ENCODE assay signal across 8 mouse cellular contexts in the genomic region with DNA sequence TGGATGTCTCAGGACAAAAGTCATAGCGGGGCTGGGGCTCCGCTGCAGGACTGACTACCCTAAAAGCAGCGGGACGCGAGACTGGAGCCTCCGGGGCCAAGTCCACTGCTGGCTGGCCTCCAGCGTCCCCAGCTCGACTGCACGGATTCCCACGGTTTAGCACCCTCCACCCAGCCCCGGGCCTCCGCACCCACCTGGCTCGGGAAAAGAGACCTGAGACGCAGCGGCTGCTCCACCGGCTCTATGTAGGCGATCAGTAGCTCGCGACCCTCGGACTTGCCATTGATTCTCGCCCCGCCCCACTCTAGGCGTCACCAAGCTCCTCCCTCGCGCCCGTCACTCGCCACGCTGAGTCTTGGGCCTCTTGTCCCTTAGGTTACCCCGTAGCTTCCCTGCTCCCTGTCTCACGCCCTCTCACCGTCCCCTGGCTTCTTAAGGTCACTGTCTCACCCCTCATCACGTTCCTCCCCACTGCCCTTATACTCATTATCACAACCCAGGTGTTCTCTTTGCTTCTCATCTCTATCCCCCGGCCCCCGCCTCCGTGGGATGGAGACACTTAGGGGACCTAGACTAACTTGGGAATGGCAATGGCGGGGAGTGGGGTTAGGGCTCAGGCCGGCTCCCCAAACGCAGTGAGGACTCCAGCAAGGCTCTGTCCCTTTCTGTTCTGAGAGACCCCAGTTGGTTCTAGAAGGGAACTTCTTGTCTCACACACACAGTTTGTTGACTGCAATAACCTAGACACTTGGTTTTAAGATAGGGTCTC. TPM values are rescaled to one million over a fixed set of nuclear protein-coding genes. Genes with fewer than 3 reads are reported as not detected.
DNase-seq lines count a peak whose midpoint lies in the region; ATAC-seq and TF ChIP-seq lines count a peak whose summit lies in the region.

No protein-coding gene starts in this region.

- no peaks in the 10 kb centered on the region for H3K9me3 ChIP-seq in hindbrain, embryonic 12.5 days (replicated peaks)

- TF ChIP-seq CTCF in Patski (IDR thresholded peaks at IDR 0.05): no peak

- WGBS in hindbrain, embryonic 12.5 days: 2% methylated on average over 38 of the region's 38 CpGs

- DNase-seq in Patski (ENCODE audit: low read depth, low spot score): no peak
- peak; percentile 94 to 96 for DNase-seq in cerebellum, postnatal 10 days
- peak; percentile 81 to 89 for DNase-seq in frontal cortex, postnatal 10 days (ENCODE audit: low spot score in 2 of 2)
- DNase-seq in layer of hippocampus, postnatal 25 days (ENCODE audit: extremely low spot score in 1 of 2, low spot score in 1 of 2): peak; percentile 80 to 82
- peak; percentile 91 for DNase-seq in lung, postnatal 14 days
- DNase-seq in ovary, postnatal 36 days (ENCODE audit: low spot score): peak; percentile 87
- peak; percentile 86 for DNase-seq in thymus, postnatal 14 days

- H3K4me3 ChIP-seq in hindbrain, embryonic 12.5 days: peak overlapping the region; percentile 71

- H3K4me2 ChIP-seq in hindbrain, embryonic 12.5 days (replicated peaks): peak overlapping the region; percentile 73

- CTCF ChIA-PET in Patski (lab: Charles Lee): interaction anchor here (1.1 to 1.4 kb wide), 2 partner anchors 17 to 95 kb away, joined by 3 to 4 read pairs; no protein-coding TSS in a partner anchor

- no peaks in the 10 kb centered on the region for H3K27me3 ChIP-seq in Patski
- H3K27me3 ChIP-seq in hindbrain, embryonic 12.5 days: peaks cover 2% of the 10 kb centered on the region; the same call in 1 of the 2 replicates

- peaks cover 24% of the 10 kb centered on the region for H3K36me3 ChIP-seq in hindbrain, embryonic 12.5 days

- POLR2A ChIA-PET in Patski (lab: Charles Lee): no interaction called here

- ATAC-seq in Patski: peak; percentile 55
- ATAC-seq in hindbrain, embryonic 12.5 days (ENCODE audit: low FRiP score): peak; percentile 96

- H3K9ac ChIP-seq in hindbrain, embryonic 12.5 days: peak overlapping the region; percentile 74

- 0 out of 2 replicates have a peak, but pooled peaks cover 9% of the 10 kb centered on the region for H3K4me1 ChIP-seq in hindbrain, embryonic 12.5 days

- in situ Hi-C loops in Patski (cut with MboI; ENCODE audit: low pct_unique_long_range_greater_than_20kb): no loop called here

- H3K27ac ChIP-seq in hindbrain, embryonic 12.5 days: peak overlapping the region; percentile 24

RNA-seq across cellular contexts. Expression of a gene that starts 1.1 kb away (rescaled TPM):
- 9.2 TPM for polyA plus RNA-seq in Patski (2021)
- 11.8 and 12.7 TPM in 2 replicates for polyA plus RNA-seq in hindbrain, embryonic 12.5 days (2016; fragmentation: Nextera tagmentation; extraction: Ambion mirVana)
- 10 to 100 TPM in 1 of 2 experiments, 1 to 10 TPM in 1; 9.4 to 10.7 TPM for total RNA-seq in layer of hippocampus, postnatal 25 days (2021)

RNA-seq across cellular contexts. Expression of a gene that starts 17.6 kb away (rescaled TPM):
- polyA plus RNA-seq in Patski (2021): 40.5 TPM
- 58.8 and 64.3 TPM in 2 replicates for polyA plus RNA-seq in hindbrain, embryonic 12.5 days (2016; fragmentation: Nextera tagmentation; extraction: Ambion mirVana)
- 10 to 100 TPM; 25.8 to 28.9 TPM for total RNA-seq in layer of hippocampus, postnatal 25 days (2021)

RNA-seq across cellular contexts. Expression of a gene that starts 22.3 kb away (rescaled TPM):
- polyA plus RNA-seq in Patski (2021): 3.3 TPM
- 1.2 and 1.7 TPM in 2 replicates for polyA plus RNA-seq in hindbrain, embryonic 12.5 days (2016; fragmentation: Nextera tagmentation; extraction: Ambion mirVana)
- total RNA-seq in layer of hippocampus, postnatal 25 days (2021): under 1 TPM; 0.20 to 0.38 TPM

RNA-seq across cellular contexts. Expression of a gene that starts 22.7 kb away (rescaled TPM):
- 36.4 TPM for polyA plus RNA-seq in Patski (2021)
- polyA plus RNA-seq in hindbrain, embryonic 12.5 days (2016; fragmentation: Nextera tagmentation; extraction: Ambion mirVana): 80.2 and 84.7 TPM in 2 replicates
- total RNA-seq in layer of hippocampus, postnatal 25 days (2021): 10 to 100 TPM; 21.0 to 21.9 TPM

RNA-seq across cellular contexts. Expression of a gene that starts 23.0 kb away (rescaled TPM):
- polyA plus RNA-seq in Patski (2021): 0.17 TPM
- 0.84 and 1.2 TPM in 2 replicates for polyA plus RNA-seq in hindbrain, embryonic 12.5 days (2016; fragmentation: Nextera tagmentation; extraction: Ambion mirVana)
- under 1 TPM; 0.21 to 0.54 TPM for total RNA-seq in layer of hippocampus, postnatal 25 days (2021)
